Mouse (Mus musculus): ENCODE measurements around the gene Il23r. TPM values are rescaled to one million over a fixed set of nuclear protein-coding genes. Genes with fewer than 3 reads are reported as not detected.
"Not testable (repeated sequence)": the region's sequence is repeated elsewhere in the genome, so short reads cannot be mapped to it uniquely, and the experiment has no call there.

Il23r gene
- total RNA-seq (2021): 10 to 100 TPM in 1 of 2 experiments, 1 to 10 TPM in 1; 7.3 to 12.3 TPM
- 0.03 and 0.08 TPM in 2 replicates for polyA plus RNA-seq (2012; rRNA removed)
- long read RNA-seq, partial matches to known transcripts: 0 of 3 reads
- long read RNA-seq, other reads (novel, unspliced or antisense): 2 of 3 reads

DNA sequence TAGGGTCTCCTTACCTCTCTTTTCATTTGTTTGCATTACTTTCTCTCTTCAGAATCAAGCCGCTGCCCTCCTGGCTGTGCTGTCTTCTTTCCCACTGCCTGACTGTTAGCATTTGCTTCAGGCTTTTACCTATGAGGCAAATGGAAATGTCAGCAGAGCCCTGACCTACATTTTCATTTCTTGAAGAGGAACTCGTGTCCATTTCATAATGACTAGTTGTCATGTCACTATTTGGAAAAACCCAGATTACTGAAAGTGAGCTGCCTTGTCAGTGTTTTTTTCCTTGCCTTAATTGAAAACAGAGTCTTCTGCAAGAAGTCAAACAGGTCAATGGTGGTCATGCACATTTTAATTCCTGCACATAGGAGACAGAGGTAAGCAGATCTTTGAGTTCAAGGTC, at the start of gene Il23r:
Il23r (minus strand) TSS at position 101 of the 400 bp plus-strand sequence.
- peak; percentile 35 for DNase-seq

DNA sequence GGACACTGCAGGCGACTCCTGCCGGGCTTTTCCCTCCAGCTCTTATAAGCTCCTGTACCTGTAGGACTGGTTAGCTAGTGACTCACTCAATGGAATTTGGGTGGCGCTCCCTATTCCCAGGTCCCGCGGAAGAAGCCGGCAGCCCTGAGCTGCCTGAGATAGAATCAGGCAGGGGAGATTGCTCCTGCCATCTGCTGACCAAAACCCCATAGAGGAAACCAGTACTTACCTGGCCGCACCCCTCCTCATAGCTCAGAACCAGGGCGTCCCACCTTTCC, 44.1 kb upstream of the Il23r start, which contains the start of gene Tacstd2:
Tacstd2 (minus strand) TSS at position 20 of the 278 bp plus-strand sequence.
- no peak for DNase-seq

DNA sequence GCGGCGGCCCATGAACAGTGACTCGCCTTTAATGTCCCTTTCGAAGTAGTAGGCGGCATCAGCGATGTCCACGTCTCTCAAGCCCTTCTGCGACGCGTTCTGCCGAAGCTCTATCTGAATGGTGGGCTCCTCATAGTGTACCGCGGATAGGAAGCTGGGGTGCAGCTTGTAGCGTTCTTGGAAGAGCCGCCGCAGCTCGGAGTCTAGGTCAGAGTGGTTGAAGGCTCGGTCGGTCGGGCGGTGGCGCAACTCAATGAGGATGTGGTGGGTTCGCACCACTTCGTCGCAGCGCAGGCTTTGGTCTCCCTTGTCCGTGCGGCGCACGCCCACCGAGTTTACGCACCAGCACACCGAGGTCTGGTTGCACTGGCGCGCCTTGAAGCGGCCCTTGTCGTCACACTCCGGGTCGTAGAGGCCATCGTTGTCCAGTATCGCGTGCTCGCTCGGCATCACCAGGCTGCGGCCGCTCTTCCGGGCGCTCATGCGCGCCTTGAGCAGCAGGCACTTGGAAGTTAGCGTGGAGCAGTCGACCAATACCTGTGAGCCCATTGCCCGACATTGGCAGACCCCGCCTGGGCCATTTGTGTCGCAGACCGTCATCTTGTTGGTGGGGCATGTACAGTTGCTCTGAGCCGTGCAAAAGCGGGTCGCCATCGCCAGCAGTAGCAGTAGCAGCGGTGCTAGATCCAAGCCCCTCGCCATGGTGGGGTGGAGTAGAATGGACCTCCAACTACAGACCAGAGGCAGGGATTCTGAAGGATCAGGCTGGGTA, 43.5 kb upstream of the Il23r start:
- DNase-seq: peak; percentile 6

DNA sequence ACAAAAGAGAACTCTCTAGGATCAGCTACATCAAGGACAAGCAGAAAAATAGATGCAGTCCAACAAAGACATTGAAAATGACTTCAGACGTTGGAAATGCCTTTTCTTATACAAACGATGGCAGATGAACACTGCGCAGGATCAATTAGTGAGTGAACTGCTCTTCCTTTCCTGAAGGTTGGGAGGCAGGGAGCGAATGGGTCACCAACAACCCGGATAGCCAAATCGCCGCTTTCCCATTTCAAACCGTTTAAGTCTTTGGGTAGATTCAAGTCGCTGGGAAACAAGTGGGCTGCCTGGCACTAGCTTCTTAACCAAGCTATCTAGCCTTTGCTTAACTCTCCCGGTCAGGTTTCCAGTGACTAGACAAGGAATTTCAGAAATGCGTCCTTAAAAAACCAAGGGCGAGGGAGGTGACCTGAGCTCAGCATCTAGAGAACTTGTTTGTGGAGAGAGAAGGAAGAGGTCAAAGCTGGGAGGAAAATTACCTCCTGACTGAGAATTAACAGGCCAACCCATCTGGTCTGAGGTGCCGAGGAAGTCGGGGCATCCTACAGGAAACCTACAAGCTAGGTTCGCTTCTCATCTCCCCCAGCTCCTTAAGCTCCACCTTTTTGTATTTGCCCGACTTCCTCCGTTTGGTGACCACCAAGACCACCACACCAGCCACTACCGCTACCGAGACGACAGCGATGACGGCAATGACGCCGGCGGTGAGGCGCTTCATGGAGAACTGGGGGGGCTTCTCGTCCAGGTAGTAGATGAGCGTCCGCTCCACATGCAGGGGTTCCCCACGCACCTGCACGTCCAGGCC, 42.7 kb upstream of the Il23r start:
- no peak for DNase-seq

DNA sequence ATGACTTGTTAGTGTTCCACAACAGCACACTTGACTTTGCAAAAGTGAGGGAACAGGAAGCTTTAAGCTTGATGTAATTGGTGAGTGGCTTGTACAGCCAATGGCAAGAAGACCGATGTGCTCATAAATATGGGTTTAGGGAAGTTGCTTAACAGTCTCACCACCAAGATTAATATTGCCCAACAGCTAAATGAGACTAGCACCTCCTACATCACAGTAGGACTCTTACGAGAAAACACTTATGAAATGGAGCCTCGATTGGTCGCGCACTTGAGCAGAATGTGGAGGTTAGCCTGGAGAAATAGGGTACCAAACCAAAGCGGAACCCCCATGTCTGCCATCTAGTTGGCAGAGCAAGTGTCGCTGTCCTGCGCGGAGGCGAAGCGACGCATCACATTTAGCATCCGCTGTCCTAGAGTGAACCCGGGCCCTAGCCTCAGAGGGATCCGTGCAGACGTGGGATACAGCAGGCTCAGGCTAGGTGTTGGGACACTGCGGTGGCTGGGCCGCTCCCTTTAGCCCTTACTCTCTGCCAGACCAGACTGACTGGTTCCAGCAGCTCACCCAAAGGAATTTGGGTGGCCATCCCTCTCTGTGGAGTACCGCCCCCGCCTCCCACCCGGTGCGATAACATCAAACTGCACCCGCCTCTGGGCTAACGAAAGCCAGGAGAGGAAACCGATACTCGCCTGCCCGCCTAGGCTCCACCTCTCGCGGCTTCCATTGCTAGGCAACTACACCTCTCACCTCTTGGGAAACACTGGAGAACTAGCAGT, 41.2 kb upstream of the Il23r start:
- peak; percentile 6 for DNase-seq

DNA sequence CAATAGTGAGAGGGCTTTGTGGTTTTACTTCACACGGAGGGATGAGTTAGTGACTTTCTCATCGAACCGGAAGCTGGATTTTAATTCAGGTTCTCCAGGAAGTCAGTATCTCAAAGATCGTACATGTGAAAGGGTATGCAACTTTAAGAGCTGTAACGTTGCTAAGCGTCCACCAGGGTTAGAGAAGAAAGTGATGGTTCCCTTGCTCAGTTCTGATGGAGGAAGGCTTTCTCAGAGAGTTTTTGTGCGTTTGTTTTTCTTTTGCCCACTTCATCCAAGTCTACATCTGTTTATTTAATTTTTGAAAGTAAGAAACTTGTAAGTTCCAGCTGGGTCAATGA, 40.1 kb upstream of the Il23r start:
- DNase-seq: no peak

DNA sequence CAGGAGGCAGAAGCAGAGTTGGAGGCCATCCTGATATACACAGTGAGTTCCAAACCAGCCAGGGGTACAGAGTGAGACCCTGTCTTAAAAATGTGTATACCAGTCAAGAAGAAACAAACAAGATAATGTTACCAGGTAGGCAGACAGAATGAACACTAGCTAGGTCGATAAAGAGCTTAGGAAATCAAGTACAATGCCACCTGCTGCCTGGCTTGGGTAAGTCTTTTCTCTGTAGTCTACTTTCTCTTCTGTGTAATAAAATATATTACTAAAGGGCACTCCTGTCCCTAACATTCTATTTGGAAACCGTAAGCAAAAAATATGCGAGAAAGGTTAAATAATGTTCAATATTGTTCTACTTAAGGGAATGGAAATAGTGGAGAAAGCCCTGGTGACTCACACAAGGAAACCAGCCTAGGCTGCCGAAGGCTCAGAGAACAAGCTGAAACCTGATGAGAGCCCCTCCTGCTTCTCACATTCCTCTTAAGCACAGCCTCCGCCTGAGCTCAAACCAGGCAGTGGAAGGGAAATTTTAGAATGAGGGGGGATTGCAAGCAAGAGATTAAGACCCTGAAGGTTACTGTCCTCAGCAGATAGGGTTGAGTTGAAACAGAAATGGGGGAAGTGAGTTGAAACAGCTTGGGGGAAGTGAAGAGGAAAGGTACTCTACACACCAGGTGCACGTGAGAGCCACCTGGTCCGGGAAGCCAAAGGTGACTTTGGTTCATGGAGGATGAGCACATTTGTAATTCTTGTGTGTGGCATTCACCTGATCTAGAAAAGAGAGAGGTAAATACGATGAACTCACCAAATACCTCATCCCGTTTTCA, 39.6 kb upstream of the Il23r start:
- DNase-seq: peak; percentile 10

DNA sequence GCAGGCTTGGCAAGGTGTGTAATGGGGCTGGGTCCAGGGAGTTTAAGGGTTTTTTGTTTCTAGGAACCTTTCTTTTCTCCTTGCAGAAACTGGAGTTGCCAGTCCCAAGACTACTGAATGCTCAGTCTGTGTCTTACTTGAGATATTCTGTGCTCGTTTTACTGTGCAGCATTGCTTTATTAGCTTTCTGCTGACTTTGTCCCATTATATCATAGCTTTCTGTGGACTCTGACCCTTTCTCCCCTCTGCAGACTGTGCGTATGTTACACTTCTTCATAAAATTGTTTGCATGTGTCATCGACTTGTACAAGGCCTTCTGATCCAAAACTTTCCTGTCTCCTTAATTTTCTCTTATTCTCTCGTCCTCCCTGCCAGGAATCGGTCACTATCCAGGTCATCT, 34.7 kb upstream of the Il23r start:
- no peak for DNase-seq

DNA sequence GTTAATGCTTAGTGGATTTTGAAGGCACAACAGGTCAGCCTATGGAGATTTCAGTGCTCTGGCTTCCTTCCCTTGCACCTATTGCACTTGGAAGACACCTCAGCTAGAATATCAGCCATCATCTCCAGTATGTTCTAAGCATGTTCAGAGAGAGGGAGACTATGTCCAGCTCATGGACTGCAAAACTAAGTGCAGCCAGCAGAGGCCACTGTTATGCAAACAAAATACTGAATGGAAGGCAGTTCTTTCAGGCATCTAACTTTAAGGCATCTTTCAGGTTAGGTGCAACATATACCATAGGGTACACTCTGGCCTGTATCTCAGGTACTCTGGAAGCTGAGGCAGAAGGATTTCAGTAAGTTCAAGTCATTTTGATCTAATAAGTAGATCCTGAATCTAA, 19.1 kb upstream of the Il23r start:
- peak; percentile 44 for DNase-seq

DNA sequence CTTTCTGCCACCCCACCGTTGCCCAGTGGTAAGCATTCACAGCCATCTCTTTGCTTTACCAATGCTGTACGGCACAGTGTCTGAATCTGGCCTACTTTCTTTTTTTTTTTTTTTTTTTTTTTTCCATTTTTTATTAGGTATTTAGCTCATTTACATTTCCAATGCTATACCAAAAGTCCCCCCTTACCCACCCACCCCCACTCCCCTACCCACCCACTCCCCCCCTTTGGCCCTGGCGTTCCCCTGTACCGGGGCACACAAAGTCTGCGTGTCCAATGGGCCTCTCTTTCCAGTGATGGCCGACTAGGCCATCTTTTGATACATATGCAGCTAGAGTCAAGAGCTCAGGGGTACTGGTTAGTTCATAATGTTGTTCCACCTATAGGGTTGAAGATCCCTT, 10.3 kb upstream of the Il23r start:
- not testable (repeated sequence) for DNase-seq

DNA sequence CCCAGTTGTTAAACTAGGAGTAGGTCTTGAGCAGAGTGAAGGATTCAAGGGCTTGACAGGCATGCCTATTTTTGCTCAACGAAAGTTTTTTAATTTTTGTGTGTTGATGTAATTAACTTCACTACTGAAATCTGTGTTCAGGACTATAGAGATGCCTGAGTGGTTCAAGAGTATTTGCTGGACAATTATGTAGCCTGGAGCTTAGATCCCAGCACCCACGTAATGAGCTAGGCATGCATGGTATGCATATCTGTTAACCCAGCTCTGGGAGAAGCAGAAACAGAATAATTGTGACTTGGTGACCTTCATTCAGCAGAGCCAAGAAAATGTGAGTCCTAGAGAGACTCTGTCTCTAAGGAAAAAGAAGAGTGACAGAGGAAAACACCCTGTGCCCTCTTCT, 10.6 kb downstream of the Il23r start:
- peak; percentile 17 for DNase-seq

DNA sequence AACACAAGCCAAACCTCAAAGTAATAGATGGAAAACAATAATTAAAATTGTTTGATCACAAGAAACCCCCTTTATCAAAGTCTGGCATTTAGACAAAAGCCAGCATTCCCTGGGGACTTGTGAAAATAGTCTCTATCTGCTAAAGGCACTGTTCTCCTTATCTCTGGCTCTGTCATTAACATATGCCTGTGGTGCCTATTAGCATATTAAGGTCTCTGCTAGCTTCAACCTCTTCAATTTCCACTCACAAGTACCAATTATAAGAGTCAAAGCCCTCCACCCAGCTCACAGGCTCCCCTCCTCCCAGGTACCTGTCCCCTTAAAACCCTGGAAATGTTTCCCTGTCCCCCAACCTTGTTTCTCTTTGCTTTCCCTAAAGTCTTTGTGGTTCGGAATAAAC, 20.4 kb downstream of the Il23r start:
- DNase-seq: no peak

DNA sequence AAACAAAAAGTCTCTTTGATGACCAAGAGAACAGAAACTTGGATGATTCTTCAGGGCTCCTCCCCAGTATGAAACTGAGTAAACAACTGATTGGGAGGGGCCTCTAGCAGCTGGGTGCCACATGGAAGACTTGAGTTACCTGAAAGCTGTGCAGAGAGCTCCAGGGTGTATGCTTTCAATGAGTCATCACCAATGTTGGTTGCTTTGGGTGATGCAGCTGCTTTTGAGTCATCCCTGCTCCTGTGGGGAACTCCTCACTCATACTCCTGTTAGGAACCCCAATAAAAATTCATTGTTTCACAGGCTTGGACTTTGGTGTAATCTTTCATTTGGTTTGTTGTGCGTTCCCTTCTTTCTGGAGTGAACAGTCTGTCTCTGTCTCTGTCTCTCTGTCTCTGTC, 32.2 kb downstream of the Il23r start:
- no peak for DNase-seq

DNA sequence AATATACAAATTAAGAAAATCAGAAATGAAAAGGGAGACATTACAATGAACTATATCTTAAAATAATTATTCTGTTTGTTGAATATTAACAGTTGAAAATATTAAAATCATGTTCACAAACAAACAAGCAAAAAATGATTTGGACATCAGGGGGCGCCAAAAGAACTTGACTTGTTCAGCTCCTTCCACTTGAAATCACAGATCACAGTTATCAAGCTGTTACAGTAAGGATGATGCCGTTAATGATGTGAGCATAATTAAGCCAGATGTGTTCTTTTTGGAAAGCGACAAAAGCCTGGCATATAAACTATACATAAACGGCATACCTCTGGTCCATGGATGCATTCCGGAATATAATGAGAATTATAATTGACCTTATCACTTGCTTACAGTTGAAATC, 40.3 kb downstream of the Il23r start:
- DNase-seq: no peak

DNA sequence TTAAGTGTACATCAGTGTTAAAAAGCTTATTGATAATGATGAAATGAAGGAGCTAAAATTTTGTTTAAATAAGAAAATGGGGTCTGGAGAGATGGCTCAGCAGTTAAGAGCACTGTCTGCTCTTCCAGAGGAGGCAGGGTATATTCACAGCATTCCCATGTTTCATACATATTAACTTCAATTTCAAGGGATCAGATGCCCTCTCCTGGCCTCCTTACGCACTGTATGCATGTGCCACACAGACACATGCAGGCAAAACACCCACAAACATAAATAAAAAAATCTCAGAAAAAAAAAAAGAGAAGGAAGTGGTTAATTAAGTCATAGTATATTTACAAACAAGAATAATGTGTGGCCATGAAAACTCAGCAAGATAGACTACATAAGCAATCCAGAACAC, 45.8 kb downstream of the Il23r start:
- DNase-seq: no peak

DNA sequence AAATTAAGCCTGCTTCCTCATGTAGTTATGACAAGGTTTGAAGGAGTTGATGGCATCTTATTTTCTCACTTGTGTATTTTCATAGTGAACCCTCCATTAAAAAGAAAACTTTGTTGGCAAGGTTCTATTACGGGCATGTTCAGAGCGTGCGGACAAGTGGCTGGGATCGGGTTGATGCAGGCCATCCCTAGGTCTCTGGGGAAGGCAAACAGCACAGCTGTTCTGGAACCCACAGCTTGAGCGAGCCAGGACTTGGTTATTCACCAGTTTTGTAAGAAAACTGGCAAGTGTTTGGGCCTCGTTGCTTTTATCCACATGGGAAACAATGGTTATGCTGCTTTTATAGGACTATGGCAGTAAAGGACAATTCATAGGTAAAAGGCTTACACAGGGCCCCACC, 48.5 kb downstream of the Il23r start:
- no peak for DNase-seq

DNA sequence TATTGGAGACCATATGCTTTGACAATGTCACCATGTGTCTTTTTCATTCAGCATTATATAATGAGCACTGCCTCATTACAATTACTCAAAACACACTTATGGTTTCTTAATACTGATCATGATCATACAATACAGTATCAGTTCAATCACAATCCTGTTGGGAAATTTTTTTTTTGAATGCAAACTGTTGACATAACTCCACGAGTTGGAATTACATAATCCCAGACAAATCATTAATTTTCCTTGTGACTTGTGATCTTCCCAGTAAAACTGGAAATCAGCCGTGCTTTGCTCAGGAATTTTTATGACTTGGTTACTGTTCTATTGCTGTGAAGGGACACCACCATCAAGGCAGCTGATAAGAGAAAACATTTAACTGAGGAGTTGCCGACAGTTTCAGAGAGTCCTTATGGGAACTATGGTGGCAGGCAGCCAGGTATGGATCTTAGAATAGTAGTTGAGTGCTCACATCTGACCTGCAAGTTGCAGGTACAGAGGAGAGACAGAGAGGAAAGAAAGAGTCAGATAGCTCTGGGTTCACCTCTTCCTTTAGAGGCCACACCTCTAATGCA, 53.8 kb downstream of the Il23r start:
- no peak for DNase-seq

DNA sequence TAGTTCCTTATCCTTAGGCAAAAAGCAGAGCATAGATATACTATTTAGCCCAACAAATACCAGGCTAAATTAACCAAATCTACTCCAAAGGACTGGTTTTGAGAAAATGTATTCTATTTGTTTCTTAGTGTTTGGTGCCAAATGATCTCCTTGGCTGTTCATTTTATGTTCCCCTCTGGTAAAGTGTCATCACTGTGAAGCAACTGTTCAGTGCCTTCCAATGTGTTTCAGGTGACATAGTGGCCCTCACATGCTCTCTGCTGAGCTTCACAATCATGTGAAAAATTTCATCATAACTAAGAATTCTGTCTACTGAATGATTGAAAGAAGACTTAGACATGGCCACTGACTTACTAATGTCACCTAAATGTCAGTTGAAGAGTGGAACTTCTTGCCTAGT, 54.6 kb downstream of the Il23r start:
- DNase-seq: no peak

DNA sequence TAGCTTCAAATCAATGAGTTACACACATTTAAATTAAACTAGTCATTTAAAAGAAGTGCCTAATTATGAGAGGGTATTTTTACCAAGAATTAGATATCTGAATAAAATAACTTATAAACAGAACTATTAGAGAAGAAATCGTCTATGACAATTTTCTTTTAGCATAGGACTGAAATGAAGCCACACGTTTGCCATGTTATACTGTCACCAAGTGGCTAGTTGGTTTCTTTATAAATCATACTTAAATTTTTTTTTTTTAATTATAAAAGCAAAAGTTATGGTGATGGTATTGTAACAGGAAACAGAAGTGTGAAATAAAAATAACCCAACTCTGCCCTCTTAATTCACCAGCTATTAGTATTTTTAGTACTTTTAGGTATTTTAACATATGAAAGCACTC, 55.4 kb downstream of the Il23r start:
- no peak for DNase-seq

DNA sequence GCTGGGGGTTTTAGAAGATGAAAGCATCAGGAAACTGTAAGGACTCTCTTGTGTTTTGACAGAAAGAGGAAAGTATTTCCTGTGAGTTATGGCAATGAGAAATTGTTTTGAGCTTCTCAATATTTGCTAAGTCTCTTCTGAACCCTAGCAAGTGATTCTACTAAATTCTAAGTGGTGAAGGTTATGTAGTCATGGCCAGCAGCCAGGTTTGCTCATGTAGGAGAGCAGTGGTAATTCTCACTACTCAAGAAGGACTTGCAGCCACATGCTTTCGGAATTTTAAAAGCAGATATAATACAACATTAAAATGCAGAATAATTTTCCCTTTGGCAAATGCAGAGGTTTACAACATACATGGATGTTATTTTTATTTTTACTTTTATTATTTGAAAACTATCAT, 55.9 kb downstream of the Il23r start:
- no peak for DNase-seq

DNA sequence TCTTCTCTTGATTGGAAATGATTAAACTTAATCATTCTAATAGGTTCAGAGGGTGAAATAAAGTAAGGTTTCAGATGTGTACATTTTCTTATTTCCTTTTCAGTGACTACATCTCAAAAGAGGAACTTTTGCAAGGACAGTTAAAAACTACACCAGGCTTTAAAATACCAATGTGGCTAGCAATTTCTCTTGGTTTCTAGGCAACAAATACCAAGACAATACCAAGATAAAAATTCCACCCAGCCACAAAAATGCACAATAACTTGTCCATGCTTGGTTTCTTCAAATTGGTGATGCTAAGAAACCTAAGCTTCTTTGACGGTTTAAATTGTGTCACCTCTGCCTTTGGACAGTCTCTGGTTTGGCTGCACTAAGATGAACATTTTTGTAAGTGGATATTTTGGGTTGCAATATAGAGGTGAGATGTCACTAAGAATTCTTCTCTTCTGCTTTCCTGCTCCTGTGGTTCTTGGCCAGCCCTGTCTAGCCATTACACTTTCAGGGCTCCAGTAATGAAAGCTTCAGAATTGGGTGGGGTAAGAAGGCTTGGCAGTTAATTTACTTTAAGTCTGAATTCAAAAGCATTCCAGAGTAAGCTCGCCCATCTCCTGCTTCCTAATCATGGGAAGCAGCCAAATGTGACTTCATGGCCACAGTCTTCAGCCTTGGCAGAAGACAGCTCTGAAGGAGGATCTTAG, 56.8 kb downstream of the Il23r start:
- DNase-seq: no peak
